Mouse (Mus musculus) A20 (cell line): Measurements from ENCODE around the gene Olfr90.
"Not testable (repeated sequence)": the region's sequence is repeated elsewhere in the genome, so short reads cannot be mapped to it uniquely, and the experiment has no call there.

Experiments used
- DNase-seq: peaks from one replicate; pipeline ENCODE4 v3.0.0-alpha.2; 2011; ENCODE audit warnings: low read depth, low spot score

Gene Olfr90

DNA sequence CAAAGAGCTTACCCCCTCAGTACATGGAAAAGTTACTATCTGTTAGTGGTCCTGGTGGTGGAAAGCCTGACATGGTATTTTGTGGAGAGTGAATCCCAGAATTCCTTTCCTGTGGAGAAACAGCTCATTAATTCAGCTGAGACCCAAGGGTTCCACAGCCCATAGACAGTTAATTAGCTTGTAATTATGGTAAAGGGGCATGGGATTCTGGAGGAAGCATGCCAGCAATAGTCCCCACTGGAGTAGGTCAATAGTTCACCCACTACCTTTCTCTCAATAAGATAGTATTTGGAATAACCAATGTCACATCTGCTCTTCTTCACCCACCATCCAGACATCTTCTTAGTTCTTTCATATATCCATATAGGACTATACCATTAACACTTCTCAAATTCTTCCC is at the start of gene Olfr90:
TSS of gene Olfr90 (minus strand) at position 101 of the 400 bp plus-strand sequence.
- no peak for DNase-seq

DNA sequence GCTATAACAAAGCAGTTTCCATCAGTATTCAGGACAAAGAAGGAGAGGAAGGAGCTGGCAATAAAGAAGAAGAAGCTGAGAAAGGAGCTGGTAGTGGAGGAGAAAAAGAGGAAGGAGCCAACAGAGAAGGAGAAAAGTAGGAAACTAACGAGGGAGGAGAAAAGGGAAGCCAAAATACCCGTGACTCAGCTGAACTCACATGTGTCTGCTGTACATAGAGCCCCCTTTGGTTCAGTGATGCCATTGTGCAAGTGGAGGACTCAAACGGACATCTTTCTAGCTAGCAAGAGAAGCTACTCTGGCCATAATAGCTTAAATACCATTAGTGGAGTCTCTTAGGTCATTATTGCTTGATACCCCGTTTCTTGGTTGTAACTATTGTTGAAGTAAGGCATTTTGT is 43.1 kb upstream of the Olfr90 start:
- DNase-seq = not testable (repeated sequence)

DNA sequence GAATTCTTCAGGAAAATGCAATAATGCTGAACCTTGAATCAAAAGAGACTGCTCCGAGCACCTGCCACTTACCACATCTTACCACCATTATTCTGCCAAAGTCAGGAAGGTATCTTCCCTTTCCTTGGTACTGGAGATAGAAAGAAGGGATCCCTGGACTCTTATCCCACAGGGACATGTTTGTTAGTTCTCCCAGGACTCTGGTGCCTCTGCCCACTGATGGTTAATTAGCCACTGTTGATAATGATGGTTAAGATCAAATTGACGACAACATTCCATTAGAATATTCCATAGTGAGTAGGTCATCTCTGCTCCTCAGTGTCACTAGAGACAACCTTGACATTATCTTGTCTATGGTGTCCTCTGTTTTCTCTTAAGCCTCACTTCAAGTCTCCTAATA is 31.7 kb upstream of the Olfr90 start, which contains the start of gene Olfr92:
TSS of gene Olfr92 (minus strand) at position 101 of the 400 bp plus-strand sequence.
- DNase-seq = no peak

DNA sequence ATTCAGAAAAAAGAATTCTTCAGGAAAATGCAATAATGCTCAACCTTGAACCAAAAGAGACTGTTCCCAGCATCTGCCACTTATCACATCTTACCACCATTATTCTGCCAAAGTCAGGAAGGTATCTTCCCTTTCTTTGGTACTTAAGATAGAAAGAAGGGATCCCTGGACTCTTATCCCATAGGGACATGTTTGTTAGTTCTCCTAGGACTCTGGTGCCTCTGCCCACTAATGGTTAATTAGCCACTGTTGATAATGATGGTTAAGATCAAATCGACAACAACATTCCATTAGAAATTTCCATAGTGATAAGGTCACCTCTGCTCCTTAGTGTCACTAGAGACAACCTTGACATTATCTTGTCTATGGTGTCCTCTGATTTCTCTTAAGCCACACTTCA is 9.9 kb upstream of the Olfr90 start, which contains the start of gene Olfr91:
TSS of gene Olfr91 (minus strand) at position 101 of the 400 bp plus-strand sequence.
- DNase-seq = no peak

DNA sequence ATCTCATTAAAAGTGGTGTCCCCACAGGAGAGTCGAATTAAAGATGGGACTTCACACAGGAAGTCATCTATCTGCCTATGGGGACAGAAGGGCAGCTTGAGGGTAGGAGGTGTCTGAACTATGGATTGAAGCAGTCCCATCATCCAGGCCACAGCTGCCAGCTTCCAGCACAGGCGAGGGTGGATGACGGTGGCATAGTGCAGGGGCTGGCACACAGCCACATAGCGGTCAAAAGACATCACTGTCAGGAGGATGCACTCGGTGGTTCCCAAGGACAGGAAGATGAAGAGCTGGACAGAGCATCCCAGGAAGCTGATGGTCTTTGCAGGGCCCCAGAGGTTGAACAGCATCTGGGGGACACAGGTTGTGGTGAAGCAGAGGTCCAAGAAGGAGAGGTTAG is 5.0 kb upstream of the Olfr90 start:
- no peak for DNase-seq

DNA sequence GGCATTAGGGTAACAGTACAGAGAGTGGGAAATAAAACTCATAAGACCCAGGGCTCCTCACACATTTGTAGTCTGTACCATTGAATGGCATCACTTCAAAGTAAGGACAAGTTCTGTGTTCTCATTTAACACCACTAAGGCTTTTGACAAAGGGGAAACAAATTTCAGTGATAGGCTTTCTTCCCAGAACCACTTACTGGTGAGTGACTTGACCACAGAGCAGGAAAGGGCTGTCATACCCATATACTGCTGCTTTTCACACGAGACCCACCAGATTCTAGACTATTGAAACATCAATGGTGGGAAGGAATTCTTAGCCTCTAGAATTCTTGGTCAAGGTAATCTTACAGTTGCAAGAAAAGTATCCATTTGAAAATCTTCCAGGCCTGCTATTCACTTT is 3.9 kb upstream of the Olfr90 start:
- no peak for DNase-seq

DNA sequence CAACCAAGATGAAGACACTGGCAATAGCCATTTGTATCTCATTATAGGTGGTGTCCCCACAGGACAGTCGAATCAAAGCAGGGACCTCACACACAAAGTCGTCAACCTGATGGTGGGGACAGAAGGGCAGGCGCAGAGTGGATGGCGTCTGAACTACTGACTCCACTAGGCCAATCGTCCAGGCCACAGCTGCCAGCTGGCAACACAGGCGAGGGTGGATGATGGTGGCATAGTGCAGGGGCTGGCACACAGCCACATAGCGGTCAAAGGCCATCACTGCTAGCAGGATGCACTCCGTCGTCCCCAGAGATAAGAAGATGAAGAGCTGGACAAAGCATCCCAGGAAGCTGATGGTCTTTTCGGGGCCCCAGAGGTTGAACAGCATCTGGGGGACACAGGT is 2.8 kb downstream of the Olfr90 start:
- no peak for DNase-seq

DNA sequence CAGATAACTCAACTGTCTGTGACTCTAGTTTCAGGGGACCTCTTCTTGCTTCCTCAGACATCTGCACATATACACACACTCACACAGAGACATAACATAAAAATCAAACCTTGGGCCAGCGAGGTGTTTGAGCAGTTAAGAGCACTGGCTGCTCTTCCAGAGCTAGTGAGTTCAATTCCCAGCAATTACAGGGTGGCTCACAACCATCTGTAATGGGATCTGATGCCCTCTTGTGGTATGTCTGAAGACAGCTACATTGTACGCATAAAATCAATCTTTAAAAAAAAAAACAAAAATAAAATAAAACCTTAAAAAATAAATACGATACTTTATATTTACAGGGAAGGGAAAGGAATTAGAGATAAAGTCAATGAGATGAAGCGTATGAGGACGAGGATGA is 3.7 kb downstream of the Olfr90 start:
- DNase-seq = peak; percentile 26

DNA sequence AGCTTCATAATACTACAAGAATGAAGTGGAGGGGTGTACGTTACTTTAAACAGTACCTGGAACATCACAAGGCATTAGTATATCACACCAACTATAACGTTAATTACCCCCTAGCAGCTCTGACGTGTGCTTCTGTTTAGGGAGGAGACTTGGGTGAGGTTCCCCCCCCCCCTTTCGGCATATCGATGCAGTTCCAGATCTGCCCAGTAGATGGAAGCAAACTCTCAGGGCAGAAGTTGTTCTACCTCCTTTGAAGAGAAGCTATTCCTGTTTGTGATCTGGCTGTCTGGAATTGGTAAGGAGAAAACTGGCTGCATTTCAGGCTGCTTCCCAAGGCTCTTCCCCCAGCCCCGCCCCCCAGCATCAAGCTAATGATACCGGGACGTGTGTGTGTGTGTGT is 5.0 kb downstream of the Olfr90 start:
- DNase-seq = peak; percentile 73

DNA sequence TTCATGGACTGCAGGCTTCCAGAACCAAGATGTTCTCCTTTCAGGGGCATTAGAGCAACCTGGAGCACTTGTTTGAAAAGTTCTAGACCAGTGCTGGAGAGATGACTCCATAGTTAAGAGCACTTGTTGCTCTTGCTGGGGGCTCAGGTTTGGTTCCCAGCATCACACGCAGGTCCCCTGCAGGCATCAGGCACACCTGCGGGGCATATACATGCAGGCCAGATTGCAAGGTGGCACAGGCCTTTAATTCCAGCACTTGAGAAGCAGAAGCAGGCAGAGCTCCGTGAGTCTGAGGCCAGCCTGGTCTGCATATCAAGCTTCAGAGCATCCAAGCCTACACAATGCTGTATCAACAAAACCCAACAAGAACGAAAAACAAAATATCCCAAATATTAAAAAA is 6.6 kb downstream of the Olfr90 start:
- DNase-seq = no peak

DNA sequence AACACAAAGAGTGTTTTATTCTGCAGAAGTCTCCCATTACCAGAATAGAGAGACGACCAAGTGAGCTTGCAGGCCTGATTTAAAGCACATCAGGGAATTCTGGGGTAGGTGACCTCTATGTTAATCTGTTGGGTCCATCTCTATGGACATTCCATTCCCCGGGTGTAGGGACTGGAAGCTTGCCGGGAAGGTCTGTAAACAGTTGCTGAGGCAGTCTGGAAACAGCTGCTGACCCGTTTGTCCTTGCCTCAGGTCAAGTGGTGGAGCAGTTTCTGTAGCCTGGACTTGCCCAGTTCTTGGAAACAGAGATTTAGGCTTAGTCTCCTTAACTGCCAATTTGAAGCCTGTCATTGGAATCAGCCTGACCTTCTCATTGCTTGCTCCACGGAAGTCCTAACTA is 8.2 kb downstream of the Olfr90 start:
- DNase-seq = no peak

DNA sequence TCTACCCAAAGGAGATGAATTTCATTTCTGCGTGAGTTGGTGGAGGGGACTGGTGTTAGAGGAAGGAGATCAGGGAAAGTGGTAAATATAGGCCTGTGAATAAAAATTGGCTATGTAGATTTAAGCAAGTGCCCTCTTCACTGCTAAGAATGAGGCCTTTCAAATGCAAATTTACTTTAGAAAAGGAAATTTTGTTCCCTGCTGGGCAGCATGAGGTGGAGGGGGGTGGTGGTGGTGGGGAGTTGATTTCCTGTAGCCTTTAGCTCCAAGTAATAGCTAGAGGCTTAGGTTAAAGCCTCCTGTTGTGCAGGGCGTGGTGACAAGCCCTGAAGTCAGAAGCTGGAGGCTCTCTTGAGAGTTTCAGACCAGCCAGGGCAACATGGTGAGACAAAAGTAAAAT is 9.3 kb downstream of the Olfr90 start:
- no peak for DNase-seq

DNA sequence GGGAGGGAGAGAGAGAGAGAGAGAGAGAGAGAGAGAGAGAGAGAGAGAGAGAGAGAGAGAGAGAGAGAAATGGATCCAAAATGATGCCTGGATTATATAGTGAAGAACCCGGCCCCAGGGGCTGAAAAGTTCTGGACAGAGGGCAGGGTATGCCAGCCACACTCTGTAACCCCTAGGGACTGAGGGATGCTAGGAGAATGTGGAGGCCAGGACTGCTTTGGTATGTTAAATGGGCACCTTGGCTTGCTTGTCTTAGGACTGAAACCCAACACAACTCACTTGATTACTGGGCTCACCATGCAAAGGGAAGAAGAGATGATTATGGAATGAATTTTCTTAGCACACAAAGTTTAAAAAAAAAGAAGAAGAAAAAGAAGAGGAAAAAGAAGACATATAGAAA is 10.1 kb downstream of the Olfr90 start:
- DNase-seq = no peak

DNA sequence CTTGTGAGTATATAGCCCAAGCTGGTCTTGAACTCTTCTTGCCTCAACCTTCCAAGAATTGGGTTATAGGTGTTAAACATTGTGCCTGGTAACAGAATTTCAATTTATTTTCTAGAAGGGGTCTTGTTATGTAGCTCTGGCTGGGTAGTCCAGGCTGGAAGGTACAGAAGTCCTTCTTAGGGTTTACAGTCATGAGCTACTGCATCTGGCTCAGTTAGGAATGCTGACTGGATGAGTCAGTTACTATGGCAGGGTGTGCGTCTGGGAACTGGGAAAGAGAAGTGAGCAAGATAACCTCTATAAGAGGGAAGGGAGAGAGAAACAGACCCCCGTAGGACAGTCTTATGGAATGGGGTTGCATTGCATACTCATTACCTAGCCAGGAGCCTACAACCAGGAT is 12.5 kb downstream of the Olfr90 start:
- no peak for DNase-seq

DNA sequence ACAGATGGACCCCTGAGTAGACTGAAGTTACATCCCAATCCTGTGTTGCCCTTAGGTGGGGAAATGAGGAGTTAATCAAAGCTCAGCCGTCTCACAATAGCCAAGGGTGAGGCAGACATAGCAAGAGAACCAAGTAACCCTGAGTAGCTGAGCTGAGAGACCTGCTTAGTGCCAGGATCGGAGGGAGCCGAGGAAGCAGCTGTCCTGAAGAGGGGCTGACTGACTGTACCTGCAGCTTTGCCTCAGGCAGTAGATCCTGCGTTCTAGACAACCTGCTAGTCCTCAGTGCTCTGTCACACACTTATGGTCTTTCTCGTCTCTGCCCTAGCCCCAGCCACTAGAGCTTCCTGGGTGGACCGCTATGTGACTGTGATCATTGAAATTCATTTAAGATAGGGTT is 13.1 kb downstream of the Olfr90 start:
- DNase-seq = no peak

DNA sequence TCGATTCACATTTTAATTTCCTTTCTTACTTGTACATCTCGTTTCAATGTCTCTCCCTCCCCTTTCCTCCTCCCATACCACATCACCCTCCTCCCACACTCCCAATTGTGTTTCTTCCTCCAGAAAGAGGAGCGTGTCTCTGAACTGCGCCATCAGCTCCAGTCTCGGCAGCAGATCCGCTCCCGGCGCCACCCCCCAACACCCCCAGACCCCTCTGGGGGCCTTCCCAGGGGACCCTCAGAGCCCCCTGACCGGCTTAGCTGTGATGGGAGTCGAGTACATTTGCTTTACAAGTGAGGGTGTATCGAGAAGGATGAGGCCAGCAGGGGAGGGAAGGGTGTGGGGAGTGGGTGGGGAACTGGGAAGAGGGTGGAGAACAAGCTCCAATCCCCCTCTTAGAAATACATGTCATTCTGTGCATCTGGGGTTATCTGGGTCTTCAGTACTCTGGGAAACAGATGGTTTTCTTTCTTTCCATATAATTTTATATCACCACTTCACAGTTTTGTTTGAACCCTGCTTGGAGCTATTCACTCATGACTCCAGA is 15.5 kb downstream of the Olfr90 start:
- no peak for DNase-seq

DNA sequence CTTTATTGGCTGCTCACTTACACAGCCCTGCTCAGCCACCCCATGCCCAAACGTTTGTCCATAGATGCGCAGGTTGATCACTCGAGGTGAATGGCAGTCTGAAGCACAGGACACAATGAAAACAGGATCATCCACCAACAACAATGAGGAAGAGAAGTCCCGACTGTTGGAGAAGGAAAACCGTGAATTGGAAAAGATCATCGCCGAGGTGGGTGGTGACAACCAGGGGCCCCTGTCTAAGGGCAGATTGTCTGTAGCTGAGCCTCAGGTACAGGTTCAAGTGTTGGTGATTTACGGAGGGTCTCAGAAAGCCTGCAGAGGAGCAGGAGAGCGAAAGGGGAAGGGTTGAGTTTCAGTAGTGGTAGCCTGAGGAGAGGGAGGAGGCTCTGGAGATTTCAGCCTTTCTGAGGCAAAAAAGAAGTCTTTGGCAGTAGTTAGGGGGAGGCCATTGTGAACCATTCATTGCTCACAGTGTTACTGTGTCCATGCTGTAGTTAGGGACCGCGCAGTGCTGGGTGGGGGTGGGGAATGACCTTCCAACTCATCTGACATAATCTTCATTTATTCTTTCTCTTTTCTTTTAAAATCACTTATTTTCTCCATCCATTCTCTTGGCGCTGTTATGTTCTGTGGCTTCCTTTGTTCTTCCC is 16.1 kb downstream of the Olfr90 start:
- DNase-seq = no peak

DNA sequence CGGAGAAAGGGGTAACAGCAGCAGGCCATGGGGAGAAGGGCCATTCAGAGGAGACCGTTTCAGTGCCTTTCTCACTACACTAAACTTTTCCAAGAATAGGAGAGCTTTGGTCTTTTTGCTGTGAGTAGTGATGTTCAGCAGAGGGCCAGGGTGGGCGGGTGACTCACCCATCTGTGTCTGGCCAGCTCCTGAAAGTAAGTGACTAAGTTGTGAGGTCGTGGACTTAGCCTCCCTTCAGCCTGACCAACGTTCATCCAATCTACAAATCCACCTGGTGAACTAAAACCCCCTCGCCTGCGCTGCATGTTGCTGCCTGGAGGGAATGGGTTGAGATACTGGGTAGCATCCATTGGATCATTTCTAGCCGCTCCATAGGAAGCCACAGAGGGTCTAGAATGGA is 18.2 kb downstream of the Olfr90 start:
- DNase-seq = no peak

DNA sequence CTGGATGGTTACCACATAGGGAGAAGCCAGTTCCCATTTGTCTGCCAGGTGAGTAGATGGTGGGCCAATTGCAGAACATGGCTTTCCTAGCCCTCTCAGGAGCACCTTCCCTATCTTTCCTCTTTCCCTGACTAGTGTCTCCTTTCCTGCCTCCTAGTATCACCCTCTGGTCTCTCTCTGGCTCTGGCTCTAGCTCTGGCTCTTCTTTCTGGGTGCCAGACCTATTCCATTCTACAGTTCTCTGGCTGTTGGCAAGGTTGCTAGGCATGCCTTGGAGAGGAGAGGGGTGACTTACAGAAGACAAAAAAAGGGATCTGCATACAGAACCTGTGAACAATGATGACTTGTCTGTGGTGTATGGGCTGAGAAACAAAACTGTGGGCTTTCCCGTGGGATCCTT is 20.4 kb downstream of the Olfr90 start:
- no peak for DNase-seq

DNA sequence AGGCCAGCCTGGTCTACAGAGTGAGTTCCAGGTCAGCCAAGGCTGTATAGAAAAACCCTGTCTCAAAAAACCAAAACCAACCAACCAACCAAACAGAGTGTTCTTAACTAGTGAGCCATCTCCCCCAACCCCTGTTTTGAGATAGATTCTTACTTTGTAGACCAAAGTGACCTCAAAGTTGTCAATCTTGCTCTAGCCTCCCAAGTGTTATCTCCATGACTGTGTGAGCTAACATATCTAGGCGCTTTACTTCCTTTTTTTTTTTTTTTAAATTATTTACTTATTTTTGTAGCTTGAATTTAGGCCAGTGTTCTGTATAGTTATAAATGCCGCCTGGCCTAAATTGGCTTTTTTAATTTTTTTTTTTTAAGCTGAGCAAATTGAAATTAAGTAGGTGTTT is 22.3 kb downstream of the Olfr90 start:
- no peak for DNase-seq

DNA sequence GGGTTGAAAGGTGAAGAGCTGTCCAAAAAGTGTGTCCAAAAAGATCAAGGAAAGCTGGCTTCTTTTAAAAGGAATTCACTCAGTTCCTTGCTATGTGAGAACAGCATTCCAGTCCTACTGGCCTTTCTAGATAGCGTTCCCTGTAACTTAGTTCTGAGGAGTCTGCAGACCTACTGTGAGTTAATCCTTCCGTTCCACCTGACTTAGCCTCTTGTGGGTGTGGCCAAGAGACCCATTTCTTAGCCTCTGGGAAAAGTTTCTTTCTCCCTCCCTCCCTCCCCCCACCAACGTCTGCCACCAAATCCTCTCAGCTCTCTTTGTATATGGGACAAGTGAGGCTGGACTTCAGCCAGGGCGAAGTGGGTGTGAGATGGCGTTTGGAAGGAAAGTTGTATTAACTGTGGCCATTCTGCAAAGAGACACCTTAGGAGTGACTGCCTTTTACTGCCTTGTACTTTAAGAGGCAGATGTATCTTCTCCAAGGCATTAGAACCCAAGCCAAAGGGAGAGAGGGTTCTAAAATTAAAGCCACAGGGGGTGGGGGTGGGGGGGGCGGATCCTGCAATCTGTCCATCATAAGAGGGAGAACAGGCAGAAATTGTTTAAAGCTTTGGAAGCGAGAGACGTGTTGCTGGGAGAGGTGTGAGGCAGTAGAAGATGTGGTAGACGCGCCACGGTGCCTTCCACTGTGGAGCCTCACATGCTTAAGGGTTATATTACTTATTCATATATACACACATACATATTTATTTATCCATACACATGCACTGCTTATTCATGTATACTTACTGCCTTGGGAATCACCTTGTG is 24.4 kb downstream of the Olfr90 start:
- DNase-seq = no peak

DNA sequence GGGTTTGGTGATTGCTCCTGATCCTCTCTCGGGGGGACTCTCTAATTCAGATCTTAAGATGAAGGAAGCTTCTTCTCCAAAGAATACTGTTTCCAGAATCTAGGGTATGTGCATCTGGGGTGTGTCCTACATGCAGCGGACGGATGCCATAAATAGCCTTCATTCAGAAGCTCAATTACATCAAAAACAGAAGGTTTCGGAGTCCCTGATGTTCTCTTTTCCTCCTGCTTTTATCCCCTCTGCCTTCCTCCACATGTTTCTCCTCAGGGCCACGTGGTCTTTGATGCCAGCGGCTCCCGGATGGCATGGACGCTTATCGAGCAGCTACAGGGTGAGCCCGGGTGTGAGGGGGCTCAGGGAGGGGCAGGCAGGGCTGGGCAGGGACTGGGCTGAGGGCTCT is 25.2 kb downstream of the Olfr90 start:
- DNase-seq = no peak

DNA sequence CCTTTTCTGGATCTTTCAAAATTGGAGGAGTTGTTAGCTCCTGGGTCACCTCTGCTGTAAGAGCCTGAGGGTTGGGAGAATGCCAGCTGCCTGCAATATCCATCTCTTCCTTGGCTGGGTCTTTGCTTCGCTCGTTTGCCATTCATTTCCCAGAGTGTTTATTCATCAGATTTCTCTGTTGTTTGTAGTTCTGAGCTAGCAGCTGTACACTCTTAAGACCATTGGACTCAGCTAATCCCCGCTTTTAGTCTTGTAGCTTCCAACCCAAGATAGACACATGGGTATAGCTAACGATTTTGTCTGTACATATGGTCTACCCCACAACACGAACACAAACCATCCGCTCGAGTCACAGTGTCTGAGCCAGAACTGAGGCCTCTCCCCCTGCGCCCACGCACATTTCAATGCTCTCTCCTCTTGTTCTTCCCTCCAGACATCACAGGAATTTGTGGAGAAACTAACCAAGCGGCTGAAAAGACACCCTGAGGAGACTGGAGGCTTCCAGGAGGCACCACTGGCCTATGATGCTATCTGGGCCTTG is 26.1 kb downstream of the Olfr90 start:
- no peak for DNase-seq
